Mouse (Mus musculus) layer of hippocampus, adult 18-20 months (tissue): Measurements from ENCODE around the gene Sart3. TPM values are rescaled to one million over a fixed set of nuclear protein-coding genes. Genes with fewer than 3 reads are reported as not detected.
"Not testable (repeated sequence)": the region's sequence is repeated elsewhere in the genome, so short reads cannot be mapped to it uniquely, and the experiment has no call there.

ENCODE experiments used
- DNase-seq, 2 experiments: peaks; one replicate each; pipeline ENCODE4 v3.0.0; 2022; ENCODE audit warnings: low spot score in 2 of 2
- long read RNA-seq: library from polyadenylated mRNA; stranded (forward); transcript quantifications from one replicate; pipeline ENCODE4 v2.0.0, GENCODE M21; 2021
- total RNA-seq, 2 experiments: library from RNA; stranded (reverse); gene quantifications; 2 replicates each; pipeline ENCODE4 v1.2.3; 2021

The Sart3 gene
- total RNA-seq, result 10 to 100 TPM; 48.3 to 49.3 TPM
- long read RNA-seq, full-length matches to known transcripts, result 44 of 80 reads
- long read RNA-seq, partial matches to known transcripts, result 10 of 80 reads
- long read RNA-seq, other reads (novel, unspliced or antisense), result 26 of 80 reads

- DNase-seq, result peak; percentile 93 to 94
These were observed at the start of gene Sart3, which contains the start of gene Iscu for GRCm38 (mm10) chr5:113772450-113772895. Gene Sart3, minus strand, starts transcription at chr5:113772510. Gene Iscu, plus strand, starts transcription at chr5:113772748.

GRCm38 (mm10) chr5:113818572-113818971 is 46.3 kb upstream of the Sart3 start:
- DNase-seq, result no peak

- DNase-seq, result peak; percentile 28 to 64
These were observed 43.4 kb upstream of the Sart3 start for GRCm38 (mm10) chr5:113815638-113816152.

- no peak for DNase-seq
These were observed 42.7 kb upstream of the Sart3 start for GRCm38 (mm10) chr5:113815041-113815389.

GRCm38 (mm10) chr5:113814111-113815040 is 42.1 kb upstream of the Sart3 start:
- DNase-seq, result no peak

- DNase-seq, result no peak
These were observed 41.3 kb upstream of the Sart3 start for GRCm38 (mm10) chr5:113813608-113814007.

GRCm38 (mm10) chr5:113812638-113813037 is 40.3 kb upstream of the Sart3 start:
- no peak for DNase-seq

GRCm38 (mm10) chr5:113811824-113812420 is 39.6 kb upstream of the Sart3 start:
- not testable (repeated sequence) for DNase-seq

- DNase-seq, result no peak
These were observed 37.8 kb upstream of the Sart3 start for GRCm38 (mm10) chr5:113810111-113810510.

GRCm38 (mm10) chr5:113808177-113808576 is 35.9 kb upstream of the Sart3 start:
- no peak for DNase-seq

- no peak for DNase-seq
These were observed 35.4 kb upstream of the Sart3 start for GRCm38 (mm10) chr5:113807712-113808111.

GRCm38 (mm10) chr5:113806414-113806813 is 34.1 kb upstream of the Sart3 start:
- no peak for DNase-seq

- DNase-seq, result no peak
These were observed 33.0 kb upstream of the Sart3 start for GRCm38 (mm10) chr5:113805301-113805700.

- no peak for DNase-seq
These were observed 32.2 kb upstream of the Sart3 start for GRCm38 (mm10) chr5:113804395-113804966.

GRCm38 (mm10) chr5:113800280-113800679 is 28.0 kb upstream of the Sart3 start, which contains the start of gene Tmem119:
Gene Tmem119, minus strand, starts transcription at chr5:113800516.
- no peak for DNase-seq

GRCm38 (mm10) chr5:113799691-113800090 is 27.4 kb upstream of the Sart3 start:
- no peak for DNase-seq

GRCm38 (mm10) chr5:113798525-113798924 is 26.2 kb upstream of the Sart3 start:
- DNase-seq, result no peak

GRCm38 (mm10) chr5:113797149-113797882 is 25.0 kb upstream of the Sart3 start:
- no peak for DNase-seq

GRCm38 (mm10) chr5:113796401-113797148 is 24.3 kb upstream of the Sart3 start:
- no peak for DNase-seq
